Mouse (Mus musculus): Measurements from ENCODE around the gene Commd1. TPM values are rescaled to one million over a fixed set of nuclear protein-coding genes. Genes with fewer than 3 reads are reported as not detected.
A peak's percentile ranks its signal among the peaks of the same experiment; 100 is the strongest.

Commd1 gene
- polyA plus RNA-seq, 1 experiment from 2014 or later = 368 TPM

DNA sequence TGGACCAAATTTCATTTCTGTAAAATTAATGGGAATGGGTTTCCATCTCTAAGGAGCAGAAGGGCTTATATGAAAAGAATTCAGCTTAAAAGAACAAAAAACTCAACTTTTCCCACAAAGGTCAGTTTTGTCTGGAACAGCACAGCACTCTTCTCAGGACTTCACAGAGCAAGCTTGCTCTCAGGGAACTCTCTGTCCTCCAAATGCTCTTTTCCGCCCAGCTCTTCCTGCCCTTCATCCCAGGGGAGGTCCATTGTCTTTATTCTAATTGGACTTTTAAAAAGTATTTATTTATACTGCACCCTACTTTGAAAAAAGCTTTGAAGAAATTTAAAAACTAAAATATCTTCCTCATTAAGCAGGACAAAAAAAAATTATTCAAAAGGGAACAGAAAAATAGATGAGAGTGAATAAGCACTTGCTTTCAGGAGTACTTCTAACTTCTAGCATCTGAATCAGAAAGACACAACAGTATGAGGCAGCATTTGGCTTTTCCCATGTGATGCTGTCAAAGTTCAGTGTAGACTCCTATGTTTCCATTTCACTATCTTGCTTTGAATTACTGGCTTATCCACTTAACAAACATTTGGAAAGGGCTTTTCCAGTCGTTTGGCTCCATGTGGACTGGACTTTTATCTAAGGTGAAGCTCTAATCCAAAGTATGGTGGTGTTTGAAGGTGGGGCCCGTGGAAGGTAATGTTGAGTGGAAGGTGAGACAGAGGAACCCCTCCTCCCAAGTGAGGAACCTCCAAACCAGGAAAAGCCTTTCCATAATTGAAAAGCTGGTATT lies 101.6 kb downstream of the Commd1 start:
- no peak for ATAC-seq (ENCODE audit: borderline replicate concordance, extremely low read depth, low FRiP score, low TSS enrichment)
- Histone ChIP-seq H3K9me3 (no peaks in the 10 kb centered on the region), H3K27me3 (no peaks in the 10 kb centered on the region), H3K36me3 (no peaks in the 10 kb centered on the region), H3K4me2 (no peak overlapping the region), H3K4me3 (no peak overlapping the region), H3K4me1 (no peaks in the 10 kb centered on the region), H3K27ac (no peak overlapping the region), H3K9ac (no peak overlapping the region)
- WGBS = 56% methylated on average over 3 of the region's 3 CpGs

DNA sequence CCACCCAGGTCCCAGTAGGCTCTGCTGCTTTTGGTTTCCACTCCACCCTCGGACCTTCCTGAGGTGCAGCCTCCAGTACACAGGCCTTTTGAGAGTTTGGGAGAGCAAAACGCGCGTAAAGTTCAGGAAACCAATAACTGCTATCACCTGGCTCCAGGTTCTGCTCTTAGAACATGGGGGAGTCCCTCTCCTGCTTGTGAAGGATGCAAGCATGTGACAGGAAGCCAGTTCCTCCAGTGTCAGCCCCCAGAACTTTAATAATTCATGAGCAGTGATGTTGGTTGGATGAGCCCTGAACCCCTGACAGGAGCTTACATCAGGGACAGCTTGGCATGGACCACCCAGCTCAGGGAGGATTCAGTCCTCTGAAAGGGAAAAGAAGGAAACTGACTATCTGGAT lies 102.5 kb downstream of the Commd1 start:
- Histone ChIP-seq H3K36me3 (no peaks in the 10 kb centered on the region), H3K4me1 (no peaks in the 10 kb centered on the region), H3K4me3 (no peak overlapping the region), H3K27ac (no peak overlapping the region), H3K9ac (no peak overlapping the region), H3K4me2 (no peak overlapping the region), H3K27me3 (no peaks in the 10 kb centered on the region), H3K9me3 (no peaks in the 10 kb centered on the region)
- WGBS = 81% methylated on average over 4 of the region's 4 CpGs
- no peak for ATAC-seq (ENCODE audit: borderline replicate concordance, extremely low read depth, low FRiP score, low TSS enrichment)

GRCm38 (mm10) chr11:22876680-22877330 lies 105.4 kb downstream of the Commd1 start:
- H3K9ac ChIP-seq = no peak overlapping the region
- H3K4me1 ChIP-seq = peaks cover 17% of the 10 kb centered on the region
- no peaks in the 10 kb centered on the region for H3K36me3 ChIP-seq
- no peak overlapping the region for H3K4me3 ChIP-seq
- no peak overlapping the region for H3K4me2 ChIP-seq
- no peaks in the 10 kb centered on the region for H3K27me3 ChIP-seq
- no peak overlapping the region for H3K27ac ChIP-seq
- ATAC-seq (ENCODE audit: borderline replicate concordance, extremely low read depth, low FRiP score, low TSS enrichment) = no peak
- 66% methylated on average over 3 of the region's 3 CpGs for WGBS
- no peaks in the 10 kb centered on the region for H3K9me3 ChIP-seq

GRCm38 (mm10) chr11:22875279-22875678 lies 106.9 kb downstream of the Commd1 start:
- Histone ChIP-seq H3K4me3 (no peak overlapping the region), H3K4me2 (no peak overlapping the region), H3K9me3 (no peaks in the 10 kb centered on the region), H3K27me3 (no peaks in the 10 kb centered on the region), H3K36me3 (no peaks in the 10 kb centered on the region), H3K4me1 (peaks cover 22% of the 10 kb centered on the region), H3K9ac (no peak overlapping the region), H3K27ac (no peak overlapping the region)
- 79% methylated on average over 4 of the region's 4 CpGs for WGBS
- ATAC-seq (ENCODE audit: borderline replicate concordance, extremely low read depth, low FRiP score, low TSS enrichment) = no peak

DNA sequence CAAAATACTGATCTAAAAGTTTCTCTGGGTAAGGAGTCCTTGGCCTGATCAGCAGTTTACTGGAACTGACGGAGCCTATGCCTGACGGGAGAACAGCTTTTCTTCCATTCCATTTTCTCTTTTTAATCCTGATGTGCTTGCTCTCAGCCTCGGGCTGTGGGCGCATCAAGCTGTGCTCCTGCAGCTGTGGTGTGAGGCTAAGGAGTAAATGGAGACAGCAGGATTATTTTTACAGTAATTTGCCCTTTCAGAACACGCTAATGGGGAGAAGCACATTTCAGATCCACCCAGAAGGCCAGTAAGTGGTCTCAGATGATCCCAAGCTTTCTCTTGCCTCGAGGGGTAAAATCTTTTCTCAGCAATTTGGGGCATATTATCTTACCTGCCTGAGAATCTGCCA lies 107.4 kb downstream of the Commd1 start:
- WGBS = 77% methylated on average over 6 of the region's 6 CpGs
- H3K4me1 ChIP-seq = peaks cover 22% of the 10 kb centered on the region
- H3K9me3 ChIP-seq = no peaks in the 10 kb centered on the region
- no peaks in the 10 kb centered on the region for H3K27me3 ChIP-seq
- no peak overlapping the region for H3K9ac ChIP-seq
- H3K4me3 ChIP-seq = no peak overlapping the region
- H3K36me3 ChIP-seq = no peaks in the 10 kb centered on the region
- no peak overlapping the region for H3K4me2 ChIP-seq
- no peak overlapping the region for H3K27ac ChIP-seq
- no peak for ATAC-seq (ENCODE audit: borderline replicate concordance, extremely low read depth, low FRiP score, low TSS enrichment)

DNA sequence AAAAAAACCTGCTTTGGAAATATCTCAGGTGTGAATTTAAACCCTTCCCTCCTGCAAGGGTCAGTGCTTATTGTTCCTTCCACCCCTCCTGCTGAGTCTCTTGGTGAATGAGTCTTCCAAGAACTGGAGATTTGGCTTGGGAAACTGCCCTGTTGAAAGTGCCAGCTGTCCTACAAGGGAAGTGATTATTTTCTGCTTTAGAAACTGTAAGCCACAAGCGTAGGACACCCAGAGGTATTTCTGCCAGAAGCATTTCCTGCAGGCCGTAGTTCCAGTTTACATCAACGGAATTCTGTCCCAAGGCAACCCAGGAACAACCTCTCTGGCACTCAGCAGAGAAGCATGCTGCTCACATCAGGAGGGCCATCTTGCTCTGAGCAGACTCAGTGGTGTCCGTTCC lies 108.8 kb downstream of the Commd1 start:
- no peaks in the 10 kb centered on the region for H3K36me3 ChIP-seq
- H3K27ac ChIP-seq = peak overlapping the region; percentile 61
- H3K9me3 ChIP-seq = no peaks in the 10 kb centered on the region
- H3K4me1 ChIP-seq = peaks cover 22% of the 10 kb centered on the region
- H3K9ac ChIP-seq = no peak overlapping the region
- ATAC-seq (ENCODE audit: borderline replicate concordance, extremely low read depth, low FRiP score, low TSS enrichment) = no peak
- no peaks in the 10 kb centered on the region for H3K27me3 ChIP-seq
- no peak overlapping the region for H3K4me3 ChIP-seq
- 49% methylated on average over 4 of the region's 4 CpGs for WGBS
- H3K4me2 ChIP-seq = no peak overlapping the region

GRCm38 (mm10) chr11:22872307-22872680 lies 109.9 kb downstream of the Commd1 start:
- no peaks in the 10 kb centered on the region for H3K27me3 ChIP-seq
- H3K4me3 ChIP-seq = peak overlapping the region; percentile 3; the same call in 1 of the 2 replicates
- H3K27ac ChIP-seq = peak overlapping the region; percentile 61
- no peaks in the 10 kb centered on the region for H3K9me3 ChIP-seq
- no peak overlapping the region for H3K9ac ChIP-seq
- peaks cover 22% of the 10 kb centered on the region for H3K4me1 ChIP-seq
- no peaks in the 10 kb centered on the region for H3K36me3 ChIP-seq
- peak overlapping the region; percentile 42 for H3K4me2 ChIP-seq
- no peak for ATAC-seq (ENCODE audit: borderline replicate concordance, extremely low read depth, low FRiP score, low TSS enrichment)
- 38% methylated on average over 4 of the region's 4 CpGs for WGBS

GRCm38 (mm10) chr11:22871628-22872306 lies 110.4 kb downstream of the Commd1 start:
- WGBS = 42% methylated on average over 7 of the region's 7 CpGs
- ATAC-seq (ENCODE audit: borderline replicate concordance, extremely low read depth, low FRiP score, low TSS enrichment) = no peak
- no peak overlapping the region for H3K9ac ChIP-seq
- H3K9me3 ChIP-seq = no peaks in the 10 kb centered on the region
- peak overlapping the region; percentile 61 for H3K27ac ChIP-seq
- H3K4me2 ChIP-seq = peak overlapping the region; percentile 42
- H3K4me1 ChIP-seq = peaks cover 22% of the 10 kb centered on the region
- H3K36me3 ChIP-seq = no peaks in the 10 kb centered on the region
- H3K27me3 ChIP-seq = no peaks in the 10 kb centered on the region
- H3K4me3 ChIP-seq = peak overlapping the region; percentile 3; the same call in 1 of the 2 replicates

GRCm38 (mm10) chr11:22868582-22868981 lies 113.6 kb downstream of the Commd1 start:
- no peaks in the 10 kb centered on the region for H3K36me3 ChIP-seq
- H3K9ac ChIP-seq = no peak overlapping the region
- 85% methylated on average over 8 of the region's 8 CpGs for WGBS
- no peak overlapping the region for H3K4me2 ChIP-seq
- H3K4me1 ChIP-seq = peaks cover 25% of the 10 kb centered on the region
- H3K27me3 ChIP-seq = no peaks in the 10 kb centered on the region
- no peak overlapping the region for H3K27ac ChIP-seq
- ATAC-seq (ENCODE audit: borderline replicate concordance, extremely low read depth, low FRiP score, low TSS enrichment) = no peak
- no peak overlapping the region for H3K4me3 ChIP-seq
- H3K9me3 ChIP-seq = no peaks in the 10 kb centered on the region

- Histone ChIP-seq H3K4me1 (peaks cover 19% of the 10 kb centered on the region; the same call in 1 of the 2 replicates), H3K9me3 (no peaks in the 10 kb centered on the region), H3K27ac (no peak overlapping the region), H3K27me3 (no peaks in the 10 kb centered on the region), H3K9ac (no peak overlapping the region), H3K4me3 (no peak overlapping the region), H3K36me3 (no peaks in the 10 kb centered on the region), H3K4me2 (no peak overlapping the region)
- 87% methylated on average over 5 of the region's 5 CpGs for WGBS
- no peak for ATAC-seq (ENCODE audit: borderline replicate concordance, extremely low read depth, low FRiP score, low TSS enrichment)
These were observed 114.5 kb downstream of the Commd1 start for GRCm38 (mm10) chr11:22867691-22868090.

- Histone ChIP-seq H3K4me1 (peaks cover 7% of the 10 kb centered on the region; the same call in 1 of the 2 replicates), H3K9ac (no peak overlapping the region), H3K4me3 (no peak overlapping the region), H3K9me3 (no peaks in the 10 kb centered on the region), H3K36me3 (no peaks in the 10 kb centered on the region), H3K4me2 (no peak overlapping the region), H3K27me3 (0 out of 2 replicates have a peak, but pooled peaks cover 3% of the 10 kb centered on the region), H3K27ac (no peak overlapping the region)
- 87% methylated on average over 7 of the region's 7 CpGs for WGBS
- no peak for ATAC-seq (ENCODE audit: borderline replicate concordance, extremely low read depth, low FRiP score, low TSS enrichment)
These were observed 116.4 kb downstream of the Commd1 start for GRCm38 (mm10) chr11:22865635-22866246.

All from lung, embryonic 15.5 days (tissue).